Mouse (Mus musculus): ENCODE results near the gene Gbf1. TPM values are rescaled to one million over a fixed set of nuclear protein-coding genes. Genes with fewer than 3 reads are reported as not detected.
"Not testable (repeated sequence)": the region's sequence is repeated elsewhere in the genome, so short reads cannot be mapped to it uniquely, and the experiment has no call there.

Gene Gbf1
- polyA plus RNA-seq, 1 experiment from 2014 or later, result 55.0 TPM

GRCm38 (mm10) chr19:46217347-46217746, 65.0 kb downstream of the Gbf1 start:
- peak; percentile 30 for TF ChIP-seq CTCF (IDR thresholded peaks at IDR 0.05)
- in situ Hi-C loops (cut with MboI; ENCODE audit: low pct_unique_long_range_greater_than_20kb); H3K27me3 ChIP-seq; ATAC-seq; DNase-seq (ENCODE audit: low read depth, low spot score); POLR2A ChIA-PET: not testable (repeated sequence)
- CTCF ChIA-PET, result interaction anchor here (3.3 kb wide), 1 partner anchor 37 kb away, joined by 9 read pairs; no protein-coding TSS in a partner anchor

GRCm38 (mm10) chr19:46220116-46220515, 67.8 kb downstream of the Gbf1 start:
- ChIA-PET POLR2A (interaction anchor here (0.6 to 1.3 kb wide), 2 partner anchors 21 to 236 kb away, joined by 3 to 8 read pairs; no protein-coding TSS in a partner anchor), CTCF (interaction anchor here (1.1 kb wide), 1 partner anchor 9 kb away, joined by 3 read pairs; no protein-coding TSS in a partner anchor)
- in situ Hi-C loops (cut with MboI; ENCODE audit: low pct_unique_long_range_greater_than_20kb), result no loop called here
- H3K27me3 ChIP-seq, result no peaks in the 10 kb centered on the region
- no peak for DNase-seq (ENCODE audit: low read depth, low spot score)
- ATAC-seq, result no peak
- TF ChIP-seq CTCF (IDR thresholded peaks at IDR 0.05), result no peak

- DNase-seq (ENCODE audit: low read depth, low spot score) (no peak), ATAC-seq (no peak)
- H3K27me3 ChIP-seq, result no peaks in the 10 kb centered on the region
- POLR2A ChIA-PET, result interaction anchor here (0.6 to 0.9 kb wide), 2 partner anchors 12 to 224 kb away, joined by 4 read pairs; no protein-coding TSS in a partner anchor
- CTCF ChIA-PET, result interaction anchor here (1.1 to 1.7 kb wide), 2 partner anchors 27 to 29 kb away, joined by 3 to 4 read pairs; no protein-coding TSS in a partner anchor
- in situ Hi-C loops (cut with MboI; ENCODE audit: low pct_unique_long_range_greater_than_20kb), result no loop called here
- no peak for TF ChIP-seq CTCF (IDR thresholded peaks at IDR 0.05)
Measured at GRCm38 (mm10) chr19:46223118-46223517, 70.8 kb downstream of the Gbf1 start.

GRCm38 (mm10) chr19:46224882-46225281, 72.6 kb downstream of the Gbf1 start:
- ATAC-seq (no peak), DNase-seq (ENCODE audit: low read depth, low spot score) (no peak)
- no peak for TF ChIP-seq CTCF (IDR thresholded peaks at IDR 0.05)
- ChIA-PET POLR2A (interaction anchor here (0.9 kb wide), 1 partner anchor 15 kb away, joined by 3 read pairs; no protein-coding TSS in a partner anchor), CTCF (interaction anchor here (1.1 to 1.9 kb wide), 5 partner anchors 11 to 140 kb away, joined by 3 to 7 read pairs (median 3); no protein-coding TSS in a partner anchor)
- in situ Hi-C loops (cut with MboI; ENCODE audit: low pct_unique_long_range_greater_than_20kb), result no loop called here
- no peaks in the 10 kb centered on the region for H3K27me3 ChIP-seq

GRCm38 (mm10) chr19:46225506-46225905, 73.2 kb downstream of the Gbf1 start:
- POLR2A ChIA-PET, result interaction anchor here (0.9 kb wide), 1 partner anchor 14 kb away, joined by 3 read pairs; no protein-coding TSS in a partner anchor
- TF ChIP-seq CTCF (IDR thresholded peaks at IDR 0.05), result no peak
- H3K27me3 ChIP-seq, result no peaks in the 10 kb centered on the region
- no peak for ATAC-seq
- in situ Hi-C loops (cut with MboI; ENCODE audit: low pct_unique_long_range_greater_than_20kb), result no loop called here
- CTCF ChIA-PET, result interaction anchor here (1.2 to 1.9 kb wide), 2 partner anchors 10 to 141 kb away, joined by 3 to 7 read pairs; no protein-coding TSS in a partner anchor
- DNase-seq (ENCODE audit: low read depth, low spot score), result no peak

- no peak for TF ChIP-seq CTCF (IDR thresholded peaks at IDR 0.05)
- no peak for DNase-seq (ENCODE audit: low read depth, low spot score)
- CTCF ChIA-PET, result interaction anchor here (1.1 to 1.9 kb wide), 3 partner anchors 10 to 141 kb away, joined by 3 to 7 read pairs (median 3); no protein-coding TSS in a partner anchor
- no peak for ATAC-seq
- POLR2A ChIA-PET, result no interaction called here
- no peaks in the 10 kb centered on the region for H3K27me3 ChIP-seq
- in situ Hi-C loops (cut with MboI; ENCODE audit: low pct_unique_long_range_greater_than_20kb), result no loop called here
Measured at GRCm38 (mm10) chr19:46226295-46226694, 74.0 kb downstream of the Gbf1 start.

- ChIA-PET POLR2A (no interaction called here), CTCF (interaction anchor here (0.6 to 1.2 kb wide), 3 partner anchors 11 to 91 kb away, joined by 3 read pairs; no protein-coding TSS in a partner anchor)
- TF ChIP-seq CTCF (IDR thresholded peaks at IDR 0.05), result no peak
- no peaks in the 10 kb centered on the region for H3K27me3 ChIP-seq
- in situ Hi-C loops (cut with MboI; ENCODE audit: low pct_unique_long_range_greater_than_20kb), result no loop called here
- DNase-seq (ENCODE audit: low read depth, low spot score) (no peak), ATAC-seq (no peak)
Measured at GRCm38 (mm10) chr19:46227300-46227699, 75.0 kb downstream of the Gbf1 start.

- DNase-seq (ENCODE audit: low read depth, low spot score), result no peak
- ChIA-PET POLR2A (no interaction called here), CTCF (interaction anchor here (1.4 kb wide), 1 partner anchor 70 kb away, joined by 3 read pairs; no protein-coding TSS in a partner anchor)
- TF ChIP-seq CTCF (IDR thresholded peaks at IDR 0.05), result no peak
- in situ Hi-C loops (cut with MboI; ENCODE audit: low pct_unique_long_range_greater_than_20kb), result no loop called here
- no peak for ATAC-seq
- no peaks in the 10 kb centered on the region for H3K27me3 ChIP-seq
Measured at GRCm38 (mm10) chr19:46234450-46234849, 82.1 kb downstream of the Gbf1 start.

GRCm38 (mm10) chr19:46236658-46237057, 84.3 kb downstream of the Gbf1 start:
- H3K27me3 ChIP-seq, result no peaks in the 10 kb centered on the region
- ATAC-seq (no peak), DNase-seq (ENCODE audit: low read depth, low spot score) (no peak)
- CTCF ChIA-PET, result interaction anchor here (0.9 to 2.1 kb wide), 4 partner anchors 11 to 101 kb away, joined by 3 to 8 read pairs (median 5); partner anchors contain the start of gene Gbf1
- TF ChIP-seq CTCF (IDR thresholded peaks at IDR 0.05), result no peak
- POLR2A ChIA-PET, result no interaction called here
- in situ Hi-C loops (cut with MboI; ENCODE audit: low pct_unique_long_range_greater_than_20kb), result no loop called here

- no peak for ATAC-seq
- H3K27me3 ChIP-seq, result no peaks in the 10 kb centered on the region
- TF ChIP-seq CTCF (IDR thresholded peaks at IDR 0.05), result no peak
- ChIA-PET POLR2A (interaction anchor here (0.8 kb wide), 1 partner anchor 15 kb away, joined by 3 read pairs; no protein-coding TSS in a partner anchor), CTCF (interaction anchor here (2.9 kb wide), 1 partner anchor 14 kb away, joined by 13 read pairs; no protein-coding TSS in a partner anchor)
- no peak for DNase-seq (ENCODE audit: low read depth, low spot score)
- in situ Hi-C loops (cut with MboI; ENCODE audit: low pct_unique_long_range_greater_than_20kb), result no loop called here
Measured at GRCm38 (mm10) chr19:46240246-46240645, 87.9 kb downstream of the Gbf1 start.

GRCm38 (mm10) chr19:46242416-46242815, 90.1 kb downstream of the Gbf1 start:
- in situ Hi-C loops (cut with MboI; ENCODE audit: low pct_unique_long_range_greater_than_20kb), result no loop called here
- DNase-seq (ENCODE audit: low read depth, low spot score), result no peak
- no peak for TF ChIP-seq CTCF (IDR thresholded peaks at IDR 0.05)
- no peaks in the 10 kb centered on the region for H3K27me3 ChIP-seq
- ATAC-seq, result no peak
- POLR2A ChIA-PET, result interaction anchor here (0.7 kb wide), 1 partner anchor 26 kb away, joined by 7 read pairs; no protein-coding TSS in a partner anchor
- CTCF ChIA-PET, result interaction anchor here (0.8 to 2.9 kb wide), 4 partner anchors 12 to 106 kb away, joined by 3 to 13 read pairs (median 4); no protein-coding TSS in a partner anchor
